Mouse (Mus musculus) forebrain, embryonic 14.5 days (tissue): ENCODE results near the gene Tead2. TPM values are rescaled to one million over a fixed set of nuclear protein-coding genes. Genes with fewer than 3 reads are reported as not detected.
"Not testable (repeated sequence)": the region's sequence is repeated elsewhere in the genome, so short reads cannot be mapped to it uniquely, and the experiment has no call there.

ENCODE experiments used
- ATAC-seq: fragments of 200-750 bp; cut with Nextera tagmentation; 2 replicates; pipeline ENCODE4 v1.8.0; 2017; ENCODE audit warnings: mild to moderate bottlenecking, moderate library complexity
- DNase-seq: peaks from one replicate; pipeline ENCODE4 v3.0.0-alpha.2; 2015; ENCODE audit warnings: low spot score
- H3K27ac ChIP-seq: fragments of 300-500 bp; sonication (generic); 2 replicates; pipeline ENCODE4 v1.5.1; 2014; ENCODE audit warnings: low read depth, mild to moderate bottlenecking, control low read depth, low read length, moderate library complexity
- H3K27me3 ChIP-seq: fragments of 300-500 bp; sonication (generic); replicated peaks from 2 replicates; pipeline ENCODE4 v1.6.1; 2014; ENCODE audit warnings: low read length, control low read depth, mixed read lengths; ENCODE audit not compliant: control insufficient read depth, insufficient read depth
- H3K36me3 ChIP-seq: fragments of 300-500 bp; sonication (generic); 2 replicates; pipeline ENCODE4 v1.6.1; 2014; ENCODE audit warnings: low read length, control low read depth; ENCODE audit not compliant: control insufficient read depth, insufficient read depth
- H3K4me1 ChIP-seq: fragments of 300-500 bp; sonication (generic); 2 replicates; pipeline ENCODE4 v1.6.1; 2014; ENCODE audit warnings: antibody characterized with exemption, low read length, control low read depth; ENCODE audit not compliant: control insufficient read depth, insufficient read depth
- H3K4me2 ChIP-seq: fragments of 300-500 bp; sonication (generic); 2 replicates; pipeline ENCODE4 v1.6.1; 2014; ENCODE audit warnings: mild to moderate bottlenecking, control low read depth, low read length
- H3K4me3 ChIP-seq: fragments of 300-500 bp; sonication (generic); 2 replicates; pipeline ENCODE4 v1.5.1; 2014; ENCODE audit warnings: low read depth, low read length, control low read depth
- H3K9ac ChIP-seq: fragments of 300-500 bp; sonication (generic); 2 replicates; pipeline ENCODE4 v1.6.1; 2014; ENCODE audit warnings: mild to moderate bottlenecking, low read length, control low read depth, moderate library complexity
- H3K9me3 ChIP-seq: fragments of 300-500 bp; sonication (generic); replicated peaks from 2 replicates; pipeline ENCODE4 v1.6.1; 2016; ENCODE audit warnings: low read length, control low read depth, mixed read lengths; ENCODE audit not compliant: control insufficient read depth
- WGBS: fragments of 180-500 bp; shearing (Covaris S2); extraction: QIAGEN DNeasy Blood & Tissue Kit; methylation state at CpG from one replicate; pipeline ENCODE4 v1.1.7; 2014; 5-methylcytosine and 5-hydroxymethylcytosine counted together
- polyA plus RNA-seq: library from polyadenylated mRNA; unstranded; fragments of >200 nt; fragmentation: Nextera tagmentation; extraction: Ambion mirVana; gene quantifications from 2 replicates; pipeline ENCODE4 v1.2.1, GENCODE M21; 2014

The Tead2 gene
- polyA plus RNA-seq, result 81.7 and 95.7 TPM in 2 replicates

DNA sequence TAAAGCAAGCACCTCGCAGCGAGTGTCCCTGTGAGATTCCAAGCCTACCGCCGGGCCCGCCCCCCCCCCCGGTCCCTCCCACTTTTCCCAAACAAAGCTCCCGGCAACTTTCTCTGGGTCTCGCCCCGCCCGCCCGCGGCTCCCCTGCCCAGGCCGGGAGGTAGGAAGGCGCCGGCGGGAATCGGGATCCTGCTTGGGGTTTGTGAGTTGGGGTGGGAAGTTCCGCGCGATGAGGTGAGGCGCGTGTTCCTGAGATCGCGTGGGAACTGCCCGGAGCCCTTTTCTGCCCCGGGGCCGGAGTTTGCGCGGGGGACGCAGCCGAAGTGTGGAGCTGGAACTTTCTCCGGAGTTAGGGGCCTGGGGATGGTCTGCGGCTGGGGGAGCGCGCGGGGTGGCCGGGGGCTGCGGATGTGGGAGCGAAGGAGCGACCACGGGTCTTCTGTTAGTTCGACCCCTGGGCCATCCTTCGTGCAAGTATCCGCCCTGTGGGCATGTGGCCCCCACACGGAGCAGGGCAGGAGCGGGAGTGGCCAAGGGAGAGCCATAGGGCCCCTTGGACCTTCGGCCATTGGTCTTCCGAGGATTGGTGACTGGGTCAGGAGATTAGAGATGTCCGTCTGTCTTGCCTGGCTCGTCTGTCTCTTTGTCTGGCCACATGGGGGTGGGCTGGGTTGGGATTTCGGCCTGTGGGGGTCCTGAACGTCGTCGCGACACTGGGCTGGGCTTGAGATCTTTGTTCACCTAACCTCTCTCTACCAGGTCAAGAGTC, at the start of gene Tead2:
TSS of gene Tead2 (plus strand) at position 81 of the 769 bp plus-strand sequence.
- H3K9me3 ChIP-seq, result no peaks in the 10 kb centered on the region
- ATAC-seq (peak; percentile 58), DNase-seq (peak; percentile 69)
- whole genome bisulfite sequencing, result under 1% methylated on average over 47 of the region's 55 CpGs
- peak within 1 kb of the TSS; percentile 65 for H3K4me3 ChIP-seq
- peak within 1 kb of the TSS; percentile 84 for H3K4me2 ChIP-seq
- peak within 1 kb of the TSS; percentile 90 for H3K27ac ChIP-seq
- H3K4me1 ChIP-seq, result peaks cover 16% of the 10 kb centered on the region
- peaks cover 5% of the 10 kb centered on the region; the same call in 1 of the 2 replicates for H3K27me3 ChIP-seq
- peak within 1 kb of the TSS; percentile 95 for H3K9ac ChIP-seq
- peaks cover 29% of the 10 kb centered on the region for H3K36me3 ChIP-seq

DNA sequence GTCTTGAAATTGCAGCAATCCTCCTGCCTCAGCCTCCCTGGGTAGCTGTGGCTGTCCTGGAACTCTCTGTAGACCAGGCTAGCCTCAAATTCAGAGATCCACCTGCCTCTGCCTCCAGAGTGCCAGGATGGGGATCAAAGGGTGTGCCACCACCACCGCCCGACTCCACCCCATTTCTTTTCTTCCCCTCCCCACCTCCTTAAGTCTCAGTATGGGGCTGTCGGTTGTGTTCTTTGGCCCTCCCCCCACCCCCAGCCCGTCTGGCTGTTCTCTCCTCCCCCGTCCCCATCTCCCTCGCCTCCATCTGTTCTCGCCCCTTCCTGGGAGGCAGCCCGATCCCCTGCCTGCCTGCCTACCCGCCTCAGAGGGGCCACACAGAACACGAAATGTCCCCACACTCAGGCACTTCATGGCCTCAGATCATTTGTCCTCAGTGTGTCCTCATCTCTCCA, 48.6 kb upstream of the Tead2 start:
- Histone ChIP-seq H3K4me3 (no peak overlapping the region), H3K9me3 (no peaks in the 10 kb centered on the region), H3K27me3 (peaks cover 68% of the 10 kb centered on the region), H3K9ac (no peak overlapping the region), H3K27ac (peak overlapping the region; percentile 23; the same call in 1 of the 2 replicates), H3K36me3 (no peaks in the 10 kb centered on the region), H3K4me2 (peak overlapping the region; percentile 20; the same call in 1 of the 2 replicates), H3K4me1 (peaks cover 10% of the 10 kb centered on the region)
- ATAC-seq (peak; percentile 22; the same call in 1 of the 2 replicates), DNase-seq (peak; percentile 45)
- WGBS, result 19% methylated on average over 10 of the region's 10 CpGs

GRCm38 (mm10) chr7:45167761-45168445, 47.6 kb upstream of the Tead2 start:
- Histone ChIP-seq H3K27ac (peak overlapping the region; percentile 23), H3K4me3 (no peak overlapping the region), H3K4me1 (peaks cover 6% of the 10 kb centered on the region; the same call in 1 of the 2 replicates), H3K9ac (peak overlapping the region; percentile 1; the same call in 1 of the 2 replicates), H3K4me2 (peak overlapping the region; percentile 20), H3K27me3 (peaks cover 63% of the 10 kb centered on the region), H3K36me3 (no peaks in the 10 kb centered on the region), H3K9me3 (no peaks in the 10 kb centered on the region)
- DNase-seq (peak; percentile 46), ATAC-seq (peak; percentile 38; the same call in 1 of the 2 replicates)
- WGBS, result 2% methylated on average over 19 of the region's 19 CpGs

DNA sequence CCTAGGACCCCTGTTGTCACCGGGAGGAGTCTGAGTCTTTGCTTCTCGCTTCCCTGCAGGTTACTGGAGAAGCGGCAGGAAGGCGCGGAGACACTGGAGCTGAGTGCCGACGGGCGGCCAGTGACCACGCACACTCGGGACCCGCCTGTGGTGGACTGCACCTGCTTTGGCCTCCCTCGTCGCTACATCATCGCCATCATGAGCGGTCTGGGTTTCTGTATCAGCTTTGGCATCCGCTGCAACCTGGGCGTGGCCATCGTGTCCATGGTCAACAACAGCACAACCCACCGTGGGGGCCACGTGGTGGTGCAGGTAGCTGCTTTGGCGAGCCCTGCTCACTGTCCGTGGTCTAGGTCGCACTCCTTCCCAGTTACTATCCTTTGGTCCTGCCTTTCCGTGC, 46.9 kb upstream of the Tead2 start:
- H3K27ac ChIP-seq, result no peak overlapping the region
- no peak overlapping the region for H3K9ac ChIP-seq
- peaks cover 55% of the 10 kb centered on the region for H3K27me3 ChIP-seq
- DNase-seq, result no peak
- H3K9me3 ChIP-seq, result no peaks in the 10 kb centered on the region
- WGBS, result 5% methylated on average over 24 of the region's 24 CpGs
- H3K4me1 ChIP-seq, result peaks cover 6% of the 10 kb centered on the region; the same call in 1 of the 2 replicates
- ATAC-seq, result no peak
- peak overlapping the region; percentile 20 for H3K4me2 ChIP-seq
- peak overlapping the region; percentile 8; the same call in 1 of the 2 replicates for H3K4me3 ChIP-seq
- H3K36me3 ChIP-seq, result no peaks in the 10 kb centered on the region

- 87% methylated on average over 3 of the region's 3 CpGs for WGBS
- DNase-seq (no peak), ATAC-seq (no peak)
- Histone ChIP-seq H3K4me2 (no peak overlapping the region), H3K27me3 (peaks cover 53% of the 10 kb centered on the region), H3K9me3 (no peaks in the 10 kb centered on the region), H3K4me3 (no peak overlapping the region), H3K9ac (no peak overlapping the region), H3K36me3 (no peaks in the 10 kb centered on the region), H3K27ac (no peak overlapping the region), H3K4me1 (peaks cover 4% of the 10 kb centered on the region; the same call in 1 of the 2 replicates)
These were observed 46.1 kb upstream of the Tead2 start for GRCm38 (mm10) chr7:45169495-45169894.

GRCm38 (mm10) chr7:45172974-45173373, 42.6 kb upstream of the Tead2 start:
- Histone ChIP-seq H3K27ac (no peak overlapping the region), H3K27me3 (peaks cover 62% of the 10 kb centered on the region), H3K9me3 (no peaks in the 10 kb centered on the region), H3K4me2 (no peak overlapping the region), H3K36me3 (no peaks in the 10 kb centered on the region), H3K4me3 (no peak overlapping the region), H3K4me1 (peaks cover 4% of the 10 kb centered on the region; the same call in 1 of the 2 replicates), H3K9ac (no peak overlapping the region)
- DNase-seq (no peak), ATAC-seq (no peak)
- WGBS, result 64% methylated on average over 7 of the region's 7 CpGs

DNA sequence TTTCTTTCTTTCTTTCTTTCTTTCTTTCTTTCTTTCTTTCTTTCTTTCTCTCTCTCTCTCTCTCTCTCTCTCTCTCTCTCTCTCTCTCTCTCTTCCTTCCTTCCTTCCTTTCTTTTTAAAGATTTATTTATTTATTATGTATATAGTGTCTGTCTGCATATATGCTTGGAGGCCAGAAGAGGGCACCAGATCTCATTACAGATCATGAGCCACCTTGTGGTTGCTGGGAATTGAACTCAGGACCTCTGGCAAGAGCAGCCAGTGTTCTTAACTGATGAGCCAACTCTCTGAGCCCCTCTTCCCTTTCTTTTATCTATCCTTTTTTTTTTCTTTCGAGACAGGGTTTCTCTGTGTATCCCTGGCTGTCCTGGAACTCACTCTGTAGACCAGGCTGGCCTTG, 41.8 kb upstream of the Tead2 start:
- not testable (repeated sequence) for H3K9ac ChIP-seq, H3K36me3 ChIP-seq, H3K4me3 ChIP-seq, H3K4me2 ChIP-seq, ATAC-seq, DNase-seq, H3K9me3 ChIP-seq, H3K27ac ChIP-seq, H3K4me1 ChIP-seq
- peaks cover 63% of the 10 kb centered on the region for H3K27me3 ChIP-seq
- WGBS, result 67% methylated on average over 1 of the region's 1 CpGs

GRCm38 (mm10) chr7:45174567-45175280, 40.8 kb upstream of the Tead2 start:
- Histone ChIP-seq H3K4me3 (no peak overlapping the region), H3K4me2 (0 out of 2 replicates have a peak overlapping the region, but pooled peaks have one; percentile 2), H3K9ac (no peak overlapping the region), H3K9me3 (no peaks in the 10 kb centered on the region), H3K36me3 (no peaks in the 10 kb centered on the region), H3K27me3 (peaks cover 63% of the 10 kb centered on the region), H3K4me1 (no peaks in the 10 kb centered on the region), H3K27ac (no peak overlapping the region)
- ATAC-seq (peak; percentile 18; the same call in 1 of the 2 replicates), DNase-seq (no peak)
- WGBS, result 3% methylated on average over 28 of the region's 29 CpGs
